Mouse (Mus musculus): ENCODE data around the gene Sirpb1a. TPM values are rescaled to one million over a fixed set of nuclear protein-coding genes. Genes with fewer than 3 reads are reported as not detected.

Gene Sirpb1a
- polyA plus RNA-seq, 1 experiment from 2014 or later = not detected

DNA sequence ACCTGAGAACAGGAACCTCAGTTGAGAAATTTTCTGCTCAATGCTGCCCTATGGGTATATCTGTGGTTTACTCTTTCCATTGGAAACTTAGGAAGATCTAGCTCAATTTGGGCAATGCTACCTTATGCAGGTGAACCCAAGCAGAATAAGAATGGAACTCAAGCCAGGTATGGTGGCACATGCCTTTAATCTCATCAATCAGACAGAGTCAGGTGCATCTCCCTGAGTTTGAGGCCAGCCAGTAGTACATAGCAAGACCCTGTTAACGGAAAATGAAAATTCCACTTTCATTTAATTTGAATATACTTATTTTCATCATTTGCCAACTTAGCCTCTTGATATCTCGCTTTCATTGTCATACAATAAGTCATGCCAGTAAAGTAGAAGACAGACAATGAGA is 92.1 kb downstream of the Sirpb1a start:
- Histone ChIP-seq H3K4me1 (ENCODE audit: insufficient read depth, low read length) (no peaks in the 10 kb centered on the region), H3K4me3 (ENCODE audit: low read length) (no peak overlapping the region), H3K9ac (replicated peaks; ENCODE audit: low read length) (no peak overlapping the region), H3K9me3 (ENCODE audit: low read length) (no peaks in the 10 kb centered on the region; the same call in 1 of the 2 replicates), H3K27ac (ENCODE audit: low read length) (no peak overlapping the region), H3K4me2 (replicated peaks; ENCODE audit: low read depth, low read length) (no peak overlapping the region), H3K27me3 (ENCODE audit: insufficient read depth, low read length) (no peaks in the 10 kb centered on the region), H3K36me3 (ENCODE audit: insufficient read depth, low read length) (no peaks in the 10 kb centered on the region)
- no peak; the same call in 1 of the 2 replicates for ATAC-seq (ENCODE audit: low FRiP score, low TSS enrichment)
- WGBS = 63% methylated on average over 2 of the region's 2 CpGs

DNA sequence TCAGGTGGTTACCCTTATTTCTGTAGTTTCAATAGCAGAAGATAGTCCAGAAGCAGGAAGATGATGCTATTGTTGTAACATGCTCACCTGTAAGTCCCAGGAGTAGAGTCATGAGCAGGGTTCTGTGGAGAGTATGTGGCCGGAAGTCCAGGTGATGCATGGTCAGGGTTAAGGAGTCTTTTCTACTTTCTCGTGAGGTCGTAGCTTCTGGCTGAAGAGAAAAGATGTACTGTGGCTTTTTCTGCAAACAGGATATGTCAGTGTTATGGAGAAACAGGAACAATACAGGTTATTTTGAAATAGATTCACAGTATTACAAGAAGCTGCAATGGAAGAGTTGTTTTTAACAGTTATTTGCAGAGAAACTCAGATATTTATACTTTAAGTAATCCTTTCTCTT is 94.3 kb downstream of the Sirpb1a start, which contains the start of gene Gm9733:
Gene Gm9733 (minus strand): TSS at position 240 of the 400 bp plus-strand sequence.
- H3K9me3 ChIP-seq (ENCODE audit: low read length) = no peaks in the 10 kb centered on the region; the same call in 1 of the 2 replicates
- H3K27me3 ChIP-seq (ENCODE audit: insufficient read depth, low read length) = no peaks in the 10 kb centered on the region
- H3K4me3 ChIP-seq (ENCODE audit: low read length) = no peak within 1 kb of the TSS
- H3K4me1 ChIP-seq (ENCODE audit: insufficient read depth, low read length) = no peaks in the 10 kb centered on the region
- no peak within 1 kb of the TSS for H3K4me2 ChIP-seq (replicated peaks; ENCODE audit: low read depth, low read length)
- WGBS = 88% methylated on average over 3 of the region's 3 CpGs
- H3K36me3 ChIP-seq (ENCODE audit: insufficient read depth, low read length) = no peaks in the 10 kb centered on the region
- no peak within 1 kb of the TSS for H3K9ac ChIP-seq (replicated peaks; ENCODE audit: low read length)
- H3K27ac ChIP-seq (ENCODE audit: low read length) = no peak within 1 kb of the TSS
- no peak for ATAC-seq (ENCODE audit: low FRiP score, low TSS enrichment)

DNA sequence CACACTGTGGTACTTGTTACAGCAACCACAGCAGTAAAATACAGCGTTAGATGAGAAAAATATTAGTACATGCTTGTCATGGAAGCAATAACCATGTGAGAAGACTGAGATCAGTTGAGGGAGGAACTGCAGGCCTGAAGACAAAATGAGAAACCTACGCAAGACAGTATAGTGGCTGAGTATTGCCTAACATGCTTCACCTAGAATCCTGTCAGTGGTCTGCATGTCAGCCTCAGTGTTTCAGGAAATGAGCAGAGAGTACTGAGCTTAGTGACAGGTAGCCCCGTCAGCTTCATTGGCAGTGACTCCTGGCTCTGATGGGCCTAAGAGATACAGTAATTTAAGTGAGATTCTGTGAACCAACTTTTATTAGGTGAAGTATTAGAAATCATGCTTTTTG is 94.8 kb downstream of the Sirpb1a start:
- no peak for ATAC-seq (ENCODE audit: low FRiP score, low TSS enrichment)
- Histone ChIP-seq H3K9ac (replicated peaks; ENCODE audit: low read length) (no peak overlapping the region), H3K9me3 (ENCODE audit: low read length) (no peaks in the 10 kb centered on the region; the same call in 1 of the 2 replicates), H3K27me3 (ENCODE audit: insufficient read depth, low read length) (no peaks in the 10 kb centered on the region), H3K4me1 (ENCODE audit: insufficient read depth, low read length) (no peaks in the 10 kb centered on the region), H3K4me3 (ENCODE audit: low read length) (no peak overlapping the region), H3K27ac (ENCODE audit: low read length) (no peak overlapping the region), H3K36me3 (ENCODE audit: insufficient read depth, low read length) (no peaks in the 10 kb centered on the region), H3K4me2 (replicated peaks; ENCODE audit: low read depth, low read length) (no peak overlapping the region)
- 68% methylated on average over 3 of the region's 3 CpGs for WGBS

DNA sequence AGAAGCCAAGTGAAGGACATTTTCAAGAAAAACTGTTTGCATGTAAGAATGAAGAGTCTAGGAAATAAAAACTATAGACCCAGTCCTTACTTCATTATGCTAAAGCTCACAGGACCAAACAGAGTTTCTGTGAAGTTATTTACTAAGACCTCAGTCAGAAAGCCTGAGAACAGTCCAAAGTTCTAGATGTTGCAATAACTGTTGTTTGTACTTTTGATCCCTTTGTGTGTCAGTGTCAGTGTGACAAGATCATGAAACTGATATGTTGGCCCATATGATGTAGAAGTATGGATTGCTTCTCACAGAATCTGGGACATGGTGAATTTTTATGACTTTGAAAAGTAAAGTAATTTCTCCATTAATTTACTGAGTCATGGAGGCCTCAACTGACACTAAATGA is 96.8 kb downstream of the Sirpb1a start:
- Histone ChIP-seq H3K4me1 (ENCODE audit: insufficient read depth, low read length) (no peaks in the 10 kb centered on the region), H3K36me3 (ENCODE audit: insufficient read depth, low read length) (no peaks in the 10 kb centered on the region), H3K4me2 (replicated peaks; ENCODE audit: low read depth, low read length) (no peak overlapping the region), H3K27me3 (ENCODE audit: insufficient read depth, low read length) (no peaks in the 10 kb centered on the region), H3K9me3 (ENCODE audit: low read length) (no peaks in the 10 kb centered on the region; the same call in 1 of the 2 replicates), H3K4me3 (ENCODE audit: low read length) (no peak overlapping the region), H3K27ac (ENCODE audit: low read length) (no peak overlapping the region), H3K9ac (replicated peaks; ENCODE audit: low read length) (no peak overlapping the region)
- no peak for ATAC-seq (ENCODE audit: low FRiP score, low TSS enrichment)

Other genes with a start within 250 kb of the Sirpb1a start
- gene Gm9733, start 94.2 kb downstream of the Sirpb1a start, polyA plus RNA-seq (2015; fragmentation: Nextera tagmentation; extraction: Ambion mirVana) = not detected in 2 replicates
- not detected in 2 replicates for gene Sirpb1b, start 148.5 kb upstream of the Sirpb1a start, polyA plus RNA-seq (2015; fragmentation: Nextera tagmentation; extraction: Ambion mirVana)